Mouse (Mus musculus): ENCODE results near the gene Mfsd4b3. TPM values are rescaled to one million over a fixed set of nuclear protein-coding genes. Genes with fewer than 3 reads are reported as not detected.

The Mfsd4b3 gene
- polyA plus RNA-seq, 1 experiment from 2014 or later, result not detected

DNA sequence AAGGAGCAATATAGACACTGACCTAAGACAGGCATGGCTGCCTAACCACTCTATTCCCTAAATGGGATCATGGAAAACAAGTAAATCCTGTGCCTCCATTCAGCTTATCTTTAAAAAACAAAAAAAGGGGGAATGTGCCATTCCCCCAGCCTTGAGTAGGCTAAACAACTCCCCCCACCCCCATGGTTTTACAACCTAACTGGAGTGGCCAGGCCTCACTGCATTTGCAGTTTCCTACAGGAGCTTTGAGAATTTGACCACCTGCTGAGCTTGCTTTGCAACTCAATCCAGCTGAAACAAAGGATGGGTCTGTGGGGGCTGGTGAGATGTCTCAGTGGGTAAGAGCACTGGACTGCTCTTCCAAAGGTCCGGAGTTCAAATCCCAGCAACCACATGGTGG, 18.3 kb upstream of the Mfsd4b3 start:
- H3K27me3 ChIP-seq (ENCODE audit: control insufficient read depth, insufficient read depth, low read length), result no peaks in the 10 kb centered on the region
- no peak for ATAC-seq (ENCODE audit: low FRiP score, low TSS enrichment)
- H3K4me3 ChIP-seq (replicated peaks; ENCODE audit: low read depth, low read length), result no peak overlapping the region
- H3K27ac ChIP-seq (replicated peaks; ENCODE audit: low read depth, low read length), result no peak overlapping the region
- no peaks in the 10 kb centered on the region for H3K4me1 ChIP-seq (ENCODE audit: control insufficient read depth, insufficient read depth, low read length)
- H3K36me3 ChIP-seq (ENCODE audit: control insufficient read depth, insufficient read depth, low read length), result no peaks in the 10 kb centered on the region
- H3K9ac ChIP-seq (replicated peaks; ENCODE audit: low read length), result no peak overlapping the region
- H3K9me3 ChIP-seq (ENCODE audit: control insufficient read depth, low read length), result peaks cover 7% of the 10 kb centered on the region; the same call in 1 of the 2 replicates
- no peak overlapping the region for H3K4me2 ChIP-seq (ENCODE audit: low read length)
- DNase-seq, result no peak
- WGBS, result 88% methylated on average over 1 of the region's 1 CpGs

DNA sequence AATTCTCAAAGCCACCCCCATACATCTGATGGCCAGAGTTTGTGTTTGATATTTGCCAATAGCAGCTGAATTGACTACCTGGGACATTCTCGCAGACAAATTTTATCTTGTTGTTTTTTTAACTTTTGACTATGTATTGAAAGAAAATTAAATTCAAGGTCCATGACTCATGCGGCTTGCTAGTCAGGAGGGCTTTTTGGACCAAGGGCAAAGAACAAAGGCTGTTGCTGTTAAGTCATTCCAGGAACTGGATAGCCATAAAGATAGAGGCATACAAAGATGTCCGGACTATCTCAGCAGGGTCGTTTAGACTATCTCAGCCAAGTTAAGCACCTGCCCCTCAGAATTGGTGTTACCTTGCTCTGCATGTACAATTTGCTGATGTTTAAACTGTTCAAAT, 17.4 kb upstream of the Mfsd4b3 start:
- ATAC-seq (ENCODE audit: low FRiP score, low TSS enrichment) (no peak), DNase-seq (no peak)
- no peak overlapping the region for H3K4me2 ChIP-seq (ENCODE audit: low read length)
- H3K27me3 ChIP-seq (ENCODE audit: control insufficient read depth, insufficient read depth, low read length), result no peaks in the 10 kb centered on the region
- WGBS, result 96% methylated on average over 4 of the region's 4 CpGs
- H3K36me3 ChIP-seq (ENCODE audit: control insufficient read depth, insufficient read depth, low read length), result no peaks in the 10 kb centered on the region
- H3K9ac ChIP-seq (replicated peaks; ENCODE audit: low read length), result no peak overlapping the region
- H3K27ac ChIP-seq (replicated peaks; ENCODE audit: low read depth, low read length), result no peak overlapping the region
- peaks cover 7% of the 10 kb centered on the region; the same call in 1 of the 2 replicates for H3K9me3 ChIP-seq (ENCODE audit: control insufficient read depth, low read length)
- no peaks in the 10 kb centered on the region for H3K4me1 ChIP-seq (ENCODE audit: control insufficient read depth, insufficient read depth, low read length)
- no peak overlapping the region for H3K4me3 ChIP-seq (replicated peaks; ENCODE audit: low read depth, low read length)

DNA sequence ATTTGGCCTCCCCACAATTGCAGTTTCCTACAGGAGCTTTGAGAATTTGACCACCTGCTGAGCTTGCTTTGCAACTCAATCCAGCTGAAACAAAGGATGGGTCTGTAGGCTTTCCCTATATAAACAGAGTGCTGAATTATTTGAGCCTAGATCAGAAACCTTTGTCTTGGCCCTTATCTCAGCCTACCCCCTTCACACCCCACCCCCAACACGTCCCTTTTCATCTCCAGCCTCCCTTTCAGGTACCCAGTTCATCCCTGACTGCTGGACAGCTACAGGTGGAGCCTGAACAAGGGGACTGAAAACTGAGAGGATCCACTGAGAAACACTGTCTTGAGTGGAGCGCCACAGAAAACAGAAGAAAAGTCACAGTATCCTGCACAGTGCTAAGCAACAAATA, 15.8 kb upstream of the Mfsd4b3 start:
- Histone ChIP-seq H3K9me3 (ENCODE audit: control insufficient read depth, low read length) (peaks cover 7% of the 10 kb centered on the region; the same call in 1 of the 2 replicates), H3K4me1 (ENCODE audit: control insufficient read depth, insufficient read depth, low read length) (no peaks in the 10 kb centered on the region), H3K4me2 (ENCODE audit: low read length) (no peak overlapping the region), H3K27ac (replicated peaks; ENCODE audit: low read depth, low read length) (no peak overlapping the region), H3K9ac (replicated peaks; ENCODE audit: low read length) (no peak overlapping the region), H3K27me3 (ENCODE audit: control insufficient read depth, insufficient read depth, low read length) (no peaks in the 10 kb centered on the region), H3K4me3 (replicated peaks; ENCODE audit: low read depth, low read length) (no peak overlapping the region), H3K36me3 (ENCODE audit: control insufficient read depth, insufficient read depth, low read length) (no peaks in the 10 kb centered on the region)
- 49% methylated on average over 2 of the region's 2 CpGs for WGBS
- DNase-seq (no peak), ATAC-seq (ENCODE audit: low FRiP score, low TSS enrichment) (no peak)

DNA sequence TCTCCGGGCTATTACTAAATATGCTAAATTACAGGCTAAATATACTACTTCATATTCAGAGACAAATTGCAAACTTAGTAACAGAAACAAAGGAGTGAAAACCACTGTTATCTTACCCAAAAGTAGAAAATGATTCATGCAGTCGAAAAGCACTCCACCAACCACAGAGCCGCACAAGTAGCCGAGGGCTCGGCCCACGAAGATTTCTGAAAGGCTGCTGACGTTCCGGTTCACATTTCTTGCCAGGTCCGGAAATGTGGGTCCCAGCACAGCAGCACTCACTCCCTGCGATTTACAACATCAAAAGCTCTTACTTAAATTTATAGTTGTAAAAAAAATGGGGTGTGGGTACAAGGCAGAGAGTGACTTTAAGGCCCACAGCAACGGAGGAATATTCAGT, 15.0 kb upstream of the Mfsd4b3 start:
- WGBS, result 67% methylated on average over 11 of the region's 11 CpGs
- H3K36me3 ChIP-seq (ENCODE audit: control insufficient read depth, insufficient read depth, low read length), result no peaks in the 10 kb centered on the region

DNA sequence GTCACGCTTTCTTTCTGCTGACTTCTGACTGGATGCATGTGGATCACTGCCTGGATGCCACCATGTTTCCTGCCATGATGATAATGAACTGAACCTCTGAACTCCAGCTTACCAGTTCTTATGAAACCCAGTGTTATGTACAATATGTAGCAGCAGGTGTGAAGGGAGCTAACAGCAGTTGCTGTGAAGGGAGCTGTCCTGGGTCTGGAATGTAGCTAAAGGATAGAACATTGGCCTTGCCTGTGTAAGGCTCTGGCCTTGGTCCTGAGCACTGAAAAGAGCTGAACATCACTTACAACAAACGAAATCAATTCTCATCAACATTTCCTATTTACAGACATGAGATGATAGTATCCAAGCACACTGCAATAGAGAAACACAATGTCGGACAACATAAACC, 7.6 kb upstream of the Mfsd4b3 start:
- H3K27me3 ChIP-seq (ENCODE audit: control insufficient read depth, insufficient read depth, low read length), result no peaks in the 10 kb centered on the region
- H3K9me3 ChIP-seq (ENCODE audit: control insufficient read depth, low read length), result no peaks in the 10 kb centered on the region
- 86% methylated on average over 3 of the region's 3 CpGs for WGBS
- ATAC-seq (ENCODE audit: low FRiP score, low TSS enrichment) (no peak), DNase-seq (no peak)
- no peak overlapping the region for H3K27ac ChIP-seq (replicated peaks; ENCODE audit: low read depth, low read length)
- no peaks in the 10 kb centered on the region for H3K36me3 ChIP-seq (ENCODE audit: control insufficient read depth, insufficient read depth, low read length)
- no peak overlapping the region for H3K4me3 ChIP-seq (replicated peaks; ENCODE audit: low read depth, low read length)
- H3K4me2 ChIP-seq (ENCODE audit: low read length), result no peak overlapping the region
- no peaks in the 10 kb centered on the region for H3K4me1 ChIP-seq (ENCODE audit: control insufficient read depth, insufficient read depth, low read length)
- H3K9ac ChIP-seq (replicated peaks; ENCODE audit: low read length), result no peak overlapping the region

More for the DNA sequence above, 15.0 kb upstream of the Mfsd4b3 start:
- Histone ChIP-seq H3K9ac (replicated peaks; ENCODE audit: low read length) (no peak overlapping the region), H3K27ac (replicated peaks; ENCODE audit: low read depth, low read length) (no peak overlapping the region), H3K27me3 (ENCODE audit: control insufficient read depth, insufficient read depth, low read length) (no peaks in the 10 kb centered on the region), H3K9me3 (ENCODE audit: control insufficient read depth, low read length) (peaks cover 7% of the 10 kb centered on the region; the same call in 1 of the 2 replicates), H3K4me2 (ENCODE audit: low read length) (no peak overlapping the region), H3K4me1 (ENCODE audit: control insufficient read depth, insufficient read depth, low read length) (no peaks in the 10 kb centered on the region), H3K4me3 (replicated peaks; ENCODE audit: low read depth, low read length) (no peak overlapping the region)
- DNase-seq, result no peak
- no peak for ATAC-seq (ENCODE audit: low FRiP score, low TSS enrichment)

DNA sequence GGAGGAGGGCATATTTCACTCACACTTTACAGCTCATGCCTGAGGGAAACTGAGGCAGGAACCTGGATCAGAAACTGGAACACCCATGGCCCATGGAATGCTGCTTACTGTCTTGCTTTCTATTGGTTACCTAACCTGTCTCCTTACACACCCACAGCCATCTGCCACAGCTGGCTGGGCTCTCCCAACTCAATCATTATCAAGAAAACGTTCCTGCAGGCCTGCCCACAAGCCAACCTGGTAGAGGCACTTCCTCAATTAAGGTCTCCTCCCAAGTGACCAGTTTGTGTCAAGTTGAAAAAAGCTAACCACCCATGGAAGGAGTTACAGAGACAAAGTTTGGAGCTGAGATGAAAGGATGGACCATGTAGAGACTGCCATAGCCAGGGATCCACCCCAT, 2.0 kb upstream of the Mfsd4b3 start:
- no peak for ATAC-seq (ENCODE audit: low FRiP score, low TSS enrichment)
- Histone ChIP-seq H3K27me3 (ENCODE audit: control insufficient read depth, insufficient read depth, low read length) (no peaks in the 10 kb centered on the region; the same call in 1 of the 2 replicates), H3K9ac (replicated peaks; ENCODE audit: low read length) (no peak overlapping the region), H3K4me2 (ENCODE audit: low read length) (no peak overlapping the region), H3K27ac (replicated peaks; ENCODE audit: low read depth, low read length) (no peak overlapping the region), H3K4me1 (ENCODE audit: control insufficient read depth, insufficient read depth, low read length) (0 out of 2 replicates have a peak, but pooled peaks cover 4% of the 10 kb centered on the region), H3K36me3 (ENCODE audit: control insufficient read depth, insufficient read depth, low read length) (no peaks in the 10 kb centered on the region), H3K9me3 (ENCODE audit: control insufficient read depth, low read length) (no peaks in the 10 kb centered on the region), H3K4me3 (replicated peaks; ENCODE audit: low read depth, low read length) (no peak overlapping the region)
- 65% methylated on average over 1 of the region's 1 CpGs for WGBS
- no peak for DNase-seq

DNA sequence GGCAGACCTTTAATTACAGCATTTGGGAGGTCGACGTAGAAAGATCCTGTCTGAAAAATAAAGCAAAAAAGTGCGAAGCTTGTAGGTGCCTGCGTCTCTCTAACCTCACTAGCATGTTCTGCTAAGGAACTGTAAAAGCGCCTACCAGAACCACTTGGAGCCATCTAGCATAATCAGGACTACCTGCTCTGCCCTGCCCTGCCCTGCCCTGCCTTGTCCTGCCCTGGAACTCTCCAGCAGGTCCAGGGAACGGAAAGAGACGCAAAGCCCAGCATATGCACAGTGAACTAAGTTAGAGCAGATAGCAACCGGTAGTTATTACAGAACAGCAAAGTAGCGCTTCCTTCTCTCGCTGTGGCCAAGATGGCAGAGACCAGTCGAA, 479 bp upstream of the Mfsd4b3 start:
- Histone ChIP-seq H3K4me3 (replicated peaks; ENCODE audit: low read depth, low read length) (peak overlapping the region; percentile 49; the same call in 1 of the 2 replicates), H3K9me3 (ENCODE audit: control insufficient read depth, low read length) (no peaks in the 10 kb centered on the region), H3K36me3 (ENCODE audit: control insufficient read depth, insufficient read depth, low read length) (no peaks in the 10 kb centered on the region), H3K27me3 (ENCODE audit: control insufficient read depth, insufficient read depth, low read length) (no peaks in the 10 kb centered on the region; the same call in 1 of the 2 replicates), H3K27ac (replicated peaks; ENCODE audit: low read depth, low read length) (no peak overlapping the region), H3K9ac (replicated peaks; ENCODE audit: low read length) (no peak overlapping the region), H3K4me1 (ENCODE audit: control insufficient read depth, insufficient read depth, low read length) (0 out of 2 replicates have a peak, but pooled peaks cover 4% of the 10 kb centered on the region), H3K4me2 (ENCODE audit: low read length) (peak overlapping the region; percentile 92)
- 45% methylated on average over 11 of the region's 11 CpGs for WGBS
- DNase-seq, result no peak
- peak; percentile 61 for ATAC-seq (ENCODE audit: low FRiP score, low TSS enrichment)

DNA sequence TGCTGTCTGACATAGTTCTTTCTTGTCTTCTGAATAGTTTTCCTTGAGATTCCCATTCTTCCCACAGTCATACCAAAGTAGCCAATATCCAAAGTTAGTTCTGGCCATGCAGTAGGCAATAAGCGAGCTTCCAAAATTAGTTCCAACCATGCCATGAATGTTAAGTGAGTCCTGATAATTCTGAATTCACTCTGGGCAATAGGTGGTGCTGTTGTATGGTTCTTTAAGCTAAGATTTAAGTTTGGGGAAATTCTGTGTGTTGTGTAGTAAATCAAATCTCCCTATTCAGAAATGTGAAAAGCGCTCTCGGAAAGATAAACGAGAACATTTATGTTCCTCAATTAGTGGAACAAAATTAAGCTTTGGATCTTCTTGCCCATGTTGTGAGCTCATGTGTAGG, 1.7 kb downstream of the Mfsd4b3 start:
- 0 out of 2 replicates have a peak, but pooled peaks cover 4% of the 10 kb centered on the region for H3K4me1 ChIP-seq (ENCODE audit: control insufficient read depth, insufficient read depth, low read length)
- H3K27ac ChIP-seq (replicated peaks; ENCODE audit: low read depth, low read length), result no peak overlapping the region
- H3K9me3 ChIP-seq (ENCODE audit: control insufficient read depth, low read length), result no peaks in the 10 kb centered on the region
- ATAC-seq (ENCODE audit: low FRiP score, low TSS enrichment), result no peak
- WGBS, result 74% methylated on average over 4 of the region's 4 CpGs
- DNase-seq, result peak; percentile 62
- no peak overlapping the region for H3K4me2 ChIP-seq (ENCODE audit: low read length)
- no peaks in the 10 kb centered on the region; the same call in 1 of the 2 replicates for H3K27me3 ChIP-seq (ENCODE audit: control insufficient read depth, insufficient read depth, low read length)
- H3K36me3 ChIP-seq (ENCODE audit: control insufficient read depth, insufficient read depth, low read length), result no peaks in the 10 kb centered on the region
- no peak overlapping the region for H3K4me3 ChIP-seq (replicated peaks; ENCODE audit: low read depth, low read length)
- no peak overlapping the region for H3K9ac ChIP-seq (replicated peaks; ENCODE audit: low read length)

DNA sequence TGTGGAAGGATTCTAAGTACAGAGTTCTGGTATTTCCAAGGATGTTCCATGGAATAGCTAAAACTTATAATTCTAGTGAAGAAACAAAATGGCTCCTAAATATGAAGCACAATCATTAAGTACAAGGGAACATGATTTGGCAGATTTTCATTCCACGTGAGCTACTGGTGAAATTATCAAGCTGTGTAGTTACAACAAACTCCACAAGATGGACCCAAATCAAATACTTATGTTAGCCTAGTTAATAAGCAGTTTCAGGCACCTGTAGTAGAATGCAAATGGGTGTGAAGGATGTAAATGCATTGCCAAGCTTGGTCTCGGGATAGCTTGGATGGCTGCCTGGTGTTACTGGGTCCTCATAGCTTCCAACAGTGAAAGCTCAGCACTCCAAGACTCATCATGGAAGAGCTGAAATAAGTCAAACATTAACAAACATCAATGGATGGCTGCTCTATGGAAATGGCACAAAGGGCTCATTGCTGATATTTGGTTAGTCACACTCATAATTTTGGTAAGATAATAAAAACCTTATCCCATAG, 3.5 kb downstream of the Mfsd4b3 start:
- 78% methylated on average over 2 of the region's 2 CpGs for WGBS
- H3K27ac ChIP-seq (replicated peaks; ENCODE audit: low read depth, low read length), result no peak overlapping the region
- no peak overlapping the region for H3K9ac ChIP-seq (replicated peaks; ENCODE audit: low read length)
- DNase-seq (peak; percentile 14), ATAC-seq (ENCODE audit: low FRiP score, low TSS enrichment) (no peak)
- 0 out of 2 replicates have a peak, but pooled peaks cover 4% of the 10 kb centered on the region for H3K4me1 ChIP-seq (ENCODE audit: control insufficient read depth, insufficient read depth, low read length)
- no peaks in the 10 kb centered on the region for H3K9me3 ChIP-seq (ENCODE audit: control insufficient read depth, low read length)
- no peaks in the 10 kb centered on the region for H3K36me3 ChIP-seq (ENCODE audit: control insufficient read depth, insufficient read depth, low read length)
- no peak overlapping the region for H3K4me3 ChIP-seq (replicated peaks; ENCODE audit: low read depth, low read length)
- H3K27me3 ChIP-seq (ENCODE audit: control insufficient read depth, insufficient read depth, low read length), result no peaks in the 10 kb centered on the region; the same call in none of the 2 replicates
- no peak overlapping the region for H3K4me2 ChIP-seq (ENCODE audit: low read length)
